Mouse (Mus musculus): ENCODE data around the gene Pbx1.

DNA sequence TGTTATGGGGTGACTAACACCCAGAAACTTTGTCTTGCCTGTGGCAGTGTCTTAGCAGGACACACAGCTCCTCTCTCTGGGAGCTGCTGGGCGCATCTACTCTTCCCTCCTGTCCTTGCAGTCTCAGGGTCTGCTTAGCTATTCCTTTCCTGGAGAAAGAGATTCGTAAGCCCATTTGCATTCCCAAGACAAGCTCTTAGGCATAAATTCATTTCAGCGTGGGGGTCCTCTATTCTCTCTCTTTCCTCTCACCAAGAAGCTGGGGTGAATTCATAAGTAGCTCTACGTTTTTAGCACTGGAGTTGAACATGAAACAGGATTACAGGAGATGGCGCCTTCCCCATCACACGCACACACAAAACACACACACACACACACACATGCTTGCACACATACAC lies 140.4 kb downstream of the Pbx1 start:
- TF ChIP-seq EP300 (IDR thresholded peaks at IDR 0.05; ENCODE audit: low read depth) (no peak), CTCF (IDR thresholded peaks at IDR 0.05; ENCODE audit: low read depth) (no peak)
